Mouse (Mus musculus): Measurements from ENCODE around the gene H2-Ob.

The H2-Ob gene

GRCm38 (mm10) chr17:34244656-34245055 is 6.0 kb downstream of the H2-Ob start:
- no peak for DNase-seq (ENCODE audit: low spot score in 2 of 2)

- no peak for DNase-seq (ENCODE audit: low spot score in 2 of 2)
These were observed 8.3 kb downstream of the H2-Ob start for GRCm38 (mm10) chr17:34247047-34247446.

GRCm38 (mm10) chr17:34248764-34249163 is 10.1 kb downstream of the H2-Ob start:
- DNase-seq (ENCODE audit: low spot score in 2 of 2) = no peak

- DNase-seq (ENCODE audit: low spot score in 2 of 2) = no peak
These were observed 10.7 kb downstream of the H2-Ob start for GRCm38 (mm10) chr17:34249361-34249760.

- DNase-seq (ENCODE audit: low spot score in 2 of 2) = no peak
These were observed 11.2 kb downstream of the H2-Ob start for GRCm38 (mm10) chr17:34249878-34250277.

- no peak for DNase-seq (ENCODE audit: low spot score in 2 of 2)
These were observed 13.0 kb downstream of the H2-Ob start for GRCm38 (mm10) chr17:34251666-34252065.

GRCm38 (mm10) chr17:34256501-34256900 is 17.8 kb downstream of the H2-Ob start:
- no peak for DNase-seq (ENCODE audit: low spot score in 2 of 2)

- peak; percentile 75 to 83 for DNase-seq (ENCODE audit: low spot score in 2 of 2)
These were observed 19.1 kb downstream of the H2-Ob start, which contains the start of gene H2-Ab1 for GRCm38 (mm10) chr17:34257594-34258375. Gene H2-Ab1, plus strand, starts transcription at chr17:34257689.

GRCm38 (mm10) chr17:34260551-34260950 is 21.8 kb downstream of the H2-Ob start:
- DNase-seq (ENCODE audit: low spot score in 2 of 2) = no peak

GRCm38 (mm10) chr17:34261502-34261901 is 22.8 kb downstream of the H2-Ob start:
- DNase-seq (ENCODE audit: low spot score in 2 of 2) = peak; percentile 54 to 58

GRCm38 (mm10) chr17:34263068-34263467 is 24.4 kb downstream of the H2-Ob start:
- DNase-seq (ENCODE audit: low spot score in 2 of 2) = peak; percentile 51 to 56

GRCm38 (mm10) chr17:34263811-34264371 is 25.2 kb downstream of the H2-Ob start:
- no peak for DNase-seq (ENCODE audit: low spot score in 2 of 2)

- DNase-seq (ENCODE audit: low spot score in 2 of 2) = no peak
These were observed 26.0 kb downstream of the H2-Ob start for GRCm38 (mm10) chr17:34264452-34265351.

- DNase-seq (ENCODE audit: low spot score in 2 of 2) = no peak
These were observed 29.6 kb downstream of the H2-Ob start for GRCm38 (mm10) chr17:34268262-34268661.

- no peak for DNase-seq (ENCODE audit: low spot score in 2 of 2)
These were observed 30.0 kb downstream of the H2-Ob start for GRCm38 (mm10) chr17:34268748-34269147.

- no peak for DNase-seq (ENCODE audit: low spot score in 2 of 2)
These were observed 31.1 kb downstream of the H2-Ob start for GRCm38 (mm10) chr17:34269817-34270216.

GRCm38 (mm10) chr17:34270230-34270629 is 31.5 kb downstream of the H2-Ob start:
- no peak for DNase-seq (ENCODE audit: low spot score in 2 of 2)

GRCm38 (mm10) chr17:34270940-34271339 is 32.2 kb downstream of the H2-Ob start:
- no peak for DNase-seq (ENCODE audit: low spot score in 2 of 2)

GRCm38 (mm10) chr17:34272102-34272501 is 33.4 kb downstream of the H2-Ob start:
- no peak for DNase-seq (ENCODE audit: low spot score in 2 of 2)

GRCm38 (mm10) chr17:34280499-34281038 is 41.9 kb downstream of the H2-Ob start:
- no peak for DNase-seq (ENCODE audit: low spot score in 2 of 2)

GRCm38 (mm10) chr17:34281836-34282235 is 43.1 kb downstream of the H2-Ob start:
- no peak for DNase-seq (ENCODE audit: low spot score in 2 of 2)

GRCm38 (mm10) chr17:34285371-34285770 is 46.7 kb downstream of the H2-Ob start:
- no peak for DNase-seq (ENCODE audit: low spot score in 2 of 2)
